Mouse (Mus musculus) limb, embryonic 10.5 days (tissue): ENCODE results near the gene Lrfn2. TPM values are rescaled to one million over a fixed set of nuclear protein-coding genes. Genes with fewer than 3 reads are reported as not detected.

Source experiments
- DNase-seq: peaks from one replicate; pipeline ENCODE4 v3.0.0-alpha.2; 2017; ENCODE audit warnings: low spot score
- H3K27ac ChIP-seq: fragments of 300-500 bp; sonication (generic); 2 replicates; pipeline ENCODE4 v1.5.1; 2016; ENCODE audit warnings: mild to moderate bottlenecking
- H3K27me3 ChIP-seq: fragments of 300-500 bp; sonication (generic); 2 replicates; pipeline ENCODE4 v1.6.1; 2016; ENCODE audit warnings: low read depth, mild to moderate bottlenecking; ENCODE audit not compliant: poor library complexity, severe bottlenecking
- H3K36me3 ChIP-seq: fragments of 300-500 bp; sonication (generic); 2 replicates; pipeline ENCODE4 v1.6.1; 2016; ENCODE audit warnings: mild to moderate bottlenecking, moderate library complexity
- H3K4me1 ChIP-seq: fragments of 300-500 bp; sonication (generic); 2 replicates; pipeline ENCODE4 v1.6.1; 2016
- H3K4me3 ChIP-seq: fragments of 300-500 bp; sonication (generic); 2 replicates; pipeline ENCODE4 v1.5.1; 2016; ENCODE audit warnings: mild to moderate bottlenecking, moderate library complexity
- H3K9me3 ChIP-seq: fragments of 300-500 bp; sonication (generic); replicated peaks from 2 replicates; pipeline ENCODE4 v1.6.1; 2016; ENCODE audit warnings: mild to moderate bottlenecking
- WGBS: fragments of 180-500 bp; shearing (Covaris S2); methylation state at CpG from one replicate; pipeline ENCODE4 v1.1.7; 2016; 5-methylcytosine and 5-hydroxymethylcytosine counted together
- polyA plus RNA-seq: library from polyadenylated mRNA; unstranded; fragments of >200 nt; fragmentation: Nextera tagmentation; extraction: Ambion mirVana; gene quantifications from 2 replicates; pipeline ENCODE4 v1.2.1, GENCODE M21; 2016

Gene Lrfn2
- polyA plus RNA-seq, 1 experiment from 2014 or later: not detected

GRCm38 (mm10) chr17:49030269-49030615 is 98.1 kb downstream of the Lrfn2 start:
- 92% methylated on average over 7 of the region's 7 CpGs for WGBS
- Histone ChIP-seq H3K4me3 (no peak overlapping the region), H3K9me3 (no peaks in the 10 kb centered on the region), H3K36me3 (no peaks in the 10 kb centered on the region), H3K4me1 (peaks cover 43% of the 10 kb centered on the region), H3K27ac (no peak overlapping the region), H3K27me3 (peaks cover 7% of the 10 kb centered on the region; the same call in 1 of the 2 replicates)
- no peak for DNase-seq

- Histone ChIP-seq H3K4me1 (peaks cover 43% of the 10 kb centered on the region), H3K27me3 (peaks cover 7% of the 10 kb centered on the region; the same call in 1 of the 2 replicates), H3K36me3 (no peaks in the 10 kb centered on the region), H3K9me3 (no peaks in the 10 kb centered on the region), H3K27ac (no peak overlapping the region), H3K4me3 (no peak overlapping the region)
- no peak for DNase-seq
- WGBS: 89% methylated on average over 5 of the region's 5 CpGs
Observed at GRCm38 (mm10) chr17:49030841-49031240, 98.7 kb downstream of the Lrfn2 start.

DNA sequence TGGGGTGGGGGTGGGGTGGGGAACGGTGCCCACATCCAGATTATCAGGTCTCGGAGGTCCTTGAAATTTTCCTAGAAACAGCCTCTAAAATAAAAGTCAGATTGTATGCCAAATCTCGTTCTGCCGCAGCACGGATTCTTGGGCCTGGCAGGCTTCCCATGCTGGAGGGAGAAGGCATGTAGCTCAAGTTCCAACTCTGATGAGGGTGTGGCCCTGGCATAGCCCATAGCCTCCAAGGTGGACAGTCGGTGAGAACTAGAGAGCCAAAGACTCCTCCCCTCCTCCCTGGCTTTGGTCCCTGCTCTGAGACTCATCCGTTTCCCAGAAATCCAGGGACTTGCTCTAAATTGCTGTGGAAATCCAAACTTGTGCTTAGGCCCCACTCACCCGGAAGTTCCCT is 99.6 kb downstream of the Lrfn2 start:
- Histone ChIP-seq H3K4me1 (peaks cover 42% of the 10 kb centered on the region), H3K27ac (no peak overlapping the region), H3K27me3 (peaks cover 7% of the 10 kb centered on the region; the same call in 1 of the 2 replicates), H3K36me3 (no peaks in the 10 kb centered on the region), H3K4me3 (no peak overlapping the region), H3K9me3 (no peaks in the 10 kb centered on the region)
- WGBS: 87% methylated on average over 8 of the region's 8 CpGs
- DNase-seq: no peak

DNA sequence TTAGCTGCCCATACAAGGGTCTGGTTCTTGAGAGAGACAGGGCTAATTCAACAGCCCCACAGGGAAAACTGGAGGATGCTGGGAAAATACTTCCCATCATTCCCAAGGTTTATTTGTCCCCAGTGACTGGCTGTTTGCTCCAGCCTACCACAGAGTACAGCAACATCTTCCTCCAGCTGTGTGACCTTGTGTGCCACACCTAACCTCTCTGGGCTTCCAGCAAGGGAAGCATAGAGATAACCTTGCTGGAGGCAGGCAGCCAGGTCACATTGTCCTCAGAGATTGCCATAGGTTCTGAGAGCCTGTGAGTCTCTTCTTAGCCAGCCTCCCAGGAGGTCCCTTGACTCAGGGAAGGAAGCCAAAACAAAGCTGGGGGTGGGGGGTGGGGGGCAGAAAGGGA is 101.1 kb downstream of the Lrfn2 start:
- Histone ChIP-seq H3K4me1 (peaks cover 28% of the 10 kb centered on the region), H3K4me3 (no peak overlapping the region), H3K27me3 (peaks cover 7% of the 10 kb centered on the region; the same call in 1 of the 2 replicates), H3K9me3 (no peaks in the 10 kb centered on the region), H3K27ac (no peak overlapping the region), H3K36me3 (no peaks in the 10 kb centered on the region)
- DNase-seq: no peak

DNA sequence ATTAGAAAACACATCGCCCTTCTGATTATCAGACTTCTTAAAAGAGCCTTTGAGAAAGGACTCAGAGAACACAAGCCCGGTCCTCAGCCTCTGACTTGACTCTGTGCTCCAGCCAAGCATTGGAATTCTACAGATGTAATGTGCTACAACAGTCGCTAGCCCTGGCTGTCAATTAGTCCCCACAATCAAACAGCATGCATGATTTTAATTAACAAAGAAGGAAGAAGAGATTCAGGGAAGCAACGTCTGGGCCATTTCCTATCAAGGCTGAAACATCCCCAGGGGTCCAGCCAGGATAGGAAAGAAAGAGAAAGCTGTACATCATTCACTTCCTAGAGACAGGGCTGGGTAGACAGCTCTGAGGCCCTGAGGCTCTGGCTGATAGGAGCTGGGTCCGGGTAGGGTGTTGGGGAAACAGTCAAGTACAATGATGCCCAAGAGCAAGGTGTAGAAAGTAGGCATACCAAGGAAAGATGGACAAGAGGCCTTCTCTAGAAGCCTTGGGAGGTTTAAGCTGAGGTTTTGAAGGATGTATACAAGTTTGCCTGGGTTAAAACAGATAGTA is 101.6 kb downstream of the Lrfn2 start:
- H3K9me3 ChIP-seq: no peaks in the 10 kb centered on the region
- no peak for DNase-seq
- H3K27ac ChIP-seq: no peak overlapping the region
- H3K27me3 ChIP-seq: peaks cover 5% of the 10 kb centered on the region; the same call in 1 of the 2 replicates
- H3K36me3 ChIP-seq: no peaks in the 10 kb centered on the region
- H3K4me3 ChIP-seq: no peak overlapping the region
- 36% methylated on average over 5 of the region's 5 CpGs for WGBS
- H3K4me1 ChIP-seq: peaks cover 28% of the 10 kb centered on the region

DNA sequence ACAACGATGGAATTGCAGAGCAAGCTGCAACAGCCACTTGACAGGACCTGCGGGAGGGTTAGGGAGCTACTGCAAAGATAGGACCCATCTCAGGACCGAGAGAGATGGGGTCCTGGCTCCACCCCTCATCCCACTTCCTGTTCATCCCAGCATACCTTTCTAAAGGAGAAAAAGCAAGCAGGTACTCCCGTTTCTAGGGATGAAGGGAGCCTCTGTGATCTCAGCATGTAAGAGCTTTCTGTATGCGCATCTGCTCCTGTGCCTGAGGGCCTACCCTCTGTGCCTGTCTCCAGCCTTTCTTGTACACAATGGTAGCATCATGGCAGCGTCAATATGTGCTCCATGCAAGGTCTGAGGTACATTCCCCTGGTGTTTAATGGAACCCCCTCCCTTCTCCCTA is 102.9 kb downstream of the Lrfn2 start:
- no peaks in the 10 kb centered on the region for H3K9me3 ChIP-seq
- no peaks in the 10 kb centered on the region for H3K27me3 ChIP-seq
- peaks cover 21% of the 10 kb centered on the region for H3K4me1 ChIP-seq
- H3K36me3 ChIP-seq: no peaks in the 10 kb centered on the region
- H3K27ac ChIP-seq: no peak overlapping the region
- H3K4me3 ChIP-seq: no peak overlapping the region
- WGBS: 41% methylated on average over 6 of the region's 6 CpGs
- no peak for DNase-seq

GRCm38 (mm10) chr17:49037163-49037950 is 105.2 kb downstream of the Lrfn2 start:
- Histone ChIP-seq H3K4me1 (peaks cover 17% of the 10 kb centered on the region), H3K9me3 (no peaks in the 10 kb centered on the region), H3K36me3 (no peaks in the 10 kb centered on the region), H3K4me3 (no peak overlapping the region), H3K27me3 (no peaks in the 10 kb centered on the region), H3K27ac (no peak overlapping the region)
- WGBS: 76% methylated on average over 8 of the region's 8 CpGs
- no peak for DNase-seq

GRCm38 (mm10) chr17:49043806-49044640 is 111.8 kb downstream of the Lrfn2 start:
- Histone ChIP-seq H3K27me3 (no peaks in the 10 kb centered on the region), H3K27ac (no peak overlapping the region), H3K4me3 (no peak overlapping the region), H3K36me3 (no peaks in the 10 kb centered on the region), H3K4me1 (peaks cover 13% of the 10 kb centered on the region), H3K9me3 (no peaks in the 10 kb centered on the region)
- DNase-seq: no peak
- WGBS: 11% methylated on average over 11 of the region's 11 CpGs

- 37% methylated on average over 4 of the region's 4 CpGs for WGBS
- Histone ChIP-seq H3K27ac (no peak overlapping the region), H3K9me3 (no peaks in the 10 kb centered on the region), H3K4me1 (peaks cover 13% of the 10 kb centered on the region), H3K36me3 (no peaks in the 10 kb centered on the region), H3K27me3 (no peaks in the 10 kb centered on the region), H3K4me3 (no peak overlapping the region)
- DNase-seq: no peak
Observed at GRCm38 (mm10) chr17:49047921-49048320, 115.7 kb downstream of the Lrfn2 start.

DNA sequence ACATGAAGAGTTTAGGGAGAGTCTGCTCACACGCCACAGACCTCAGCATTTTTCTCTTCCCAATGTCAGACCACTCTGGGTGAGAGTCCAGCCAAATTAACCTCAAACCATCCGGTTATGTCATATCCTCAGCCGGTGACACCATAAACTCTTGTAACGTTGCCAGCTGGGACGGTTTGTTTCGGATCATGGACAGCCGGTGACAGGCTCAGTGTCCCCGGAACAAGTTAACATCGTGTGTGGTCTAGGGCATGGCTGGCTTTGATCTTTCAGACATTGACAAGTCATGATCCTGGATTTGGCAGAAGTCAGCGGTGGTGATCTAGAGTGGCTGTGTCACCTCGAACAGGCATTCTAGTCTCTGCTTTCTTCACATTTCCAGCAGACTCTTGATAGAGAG is 119.1 kb downstream of the Lrfn2 start:
- no peak overlapping the region for H3K4me3 ChIP-seq
- H3K9me3 ChIP-seq: no peaks in the 10 kb centered on the region
- no peaks in the 10 kb centered on the region for H3K27me3 ChIP-seq
- no peak for DNase-seq
- 81% methylated on average over 11 of the region's 11 CpGs for WGBS
- H3K27ac ChIP-seq: no peak overlapping the region
- no peaks in the 10 kb centered on the region for H3K36me3 ChIP-seq
- peaks cover 4% of the 10 kb centered on the region; the same call in 1 of the 2 replicates for H3K4me1 ChIP-seq

GRCm38 (mm10) chr17:49061141-49061540 is 129.0 kb downstream of the Lrfn2 start:
- WGBS: 87% methylated on average over 8 of the region's 8 CpGs
- Histone ChIP-seq H3K4me3 (no peak overlapping the region), H3K27me3 (no peaks in the 10 kb centered on the region), H3K9me3 (no peaks in the 10 kb centered on the region), H3K27ac (no peak overlapping the region), H3K4me1 (no peaks in the 10 kb centered on the region), H3K36me3 (no peaks in the 10 kb centered on the region)
- DNase-seq: no peak

GRCm38 (mm10) chr17:49063789-49064188 is 131.6 kb downstream of the Lrfn2 start:
- WGBS: 39% methylated on average over 3 of the region's 3 CpGs
- no peak for DNase-seq

GRCm38 (mm10) chr17:49064526-49064925 is 132.3 kb downstream of the Lrfn2 start:
- Histone ChIP-seq H3K4me3 (no peak overlapping the region), H3K27me3 (no peaks in the 10 kb centered on the region), H3K36me3 (no peaks in the 10 kb centered on the region), H3K4me1 (no peaks in the 10 kb centered on the region), H3K9me3 (no peaks in the 10 kb centered on the region), H3K27ac (no peak overlapping the region)
- 89% methylated on average over 8 of the region's 8 CpGs for WGBS
- no peak for DNase-seq

More at GRCm38 (mm10) chr17:49063789-49064188, 131.6 kb downstream of the Lrfn2 start:
- Histone ChIP-seq H3K9me3 (no peaks in the 10 kb centered on the region), H3K36me3 (no peaks in the 10 kb centered on the region), H3K4me3 (no peak overlapping the region), H3K27me3 (no peaks in the 10 kb centered on the region), H3K27ac (no peak overlapping the region), H3K4me1 (no peaks in the 10 kb centered on the region)
